Mouse (Mus musculus): ENCODE results near the gene Serpine2. TPM values are rescaled to one million over a fixed set of nuclear protein-coding genes. Genes with fewer than 3 reads are reported as not detected.

Gene Serpine2
- total RNA-seq, 2 experiments from 2014 or later = 47.6 to 50.4 TPM

GRCm38 (mm10) chr1:79809447-79809846, 51.5 kb downstream of the Serpine2 start:
- DNase-seq = no peak

- DNase-seq = no peak
Observed at GRCm38 (mm10) chr1:79806865-79807264, 54.1 kb downstream of the Serpine2 start.

GRCm38 (mm10) chr1:79803614-79804013, 57.4 kb downstream of the Serpine2 start:
- DNase-seq = no peak

GRCm38 (mm10) chr1:79802858-79803427, 58.0 kb downstream of the Serpine2 start:
- DNase-seq = no peak

GRCm38 (mm10) chr1:79797084-79797483, 63.9 kb downstream of the Serpine2 start:
- DNase-seq = no peak

- DNase-seq = peak; percentile 59
Observed at GRCm38 (mm10) chr1:79786267-79786927, 74.6 kb downstream of the Serpine2 start.

- no peak for DNase-seq
Observed at GRCm38 (mm10) chr1:79782433-79782832, 78.5 kb downstream of the Serpine2 start.

- no peak for DNase-seq
Observed at GRCm38 (mm10) chr1:79778011-79778410, 83.0 kb downstream of the Serpine2 start.

- peak; percentile 99 for DNase-seq
Observed at GRCm38 (mm10) chr1:79775927-79776458, 85.0 kb downstream of the Serpine2 start, which contains the start of the genes Mrpl44 and Wdfy1. Gene Mrpl44, plus strand, starts transcription at chr1:79776018. Gene Wdfy1, minus strand, starts transcription at chr1:79776143.

GRCm38 (mm10) chr1:79774164-79774780, 86.7 kb downstream of the Serpine2 start:
- DNase-seq = no peak

GRCm38 (mm10) chr1:79768231-79768630, 92.7 kb downstream of the Serpine2 start:
- no peak for DNase-seq

GRCm38 (mm10) chr1:79764483-79764882, 96.5 kb downstream of the Serpine2 start:
- DNase-seq = no peak

- no peak for DNase-seq
Observed at GRCm38 (mm10) chr1:79764031-79764430, 96.9 kb downstream of the Serpine2 start.

GRCm38 (mm10) chr1:79762282-79763250, 98.4 kb downstream of the Serpine2 start:
- no peak for DNase-seq

- no peak for DNase-seq
Observed at GRCm38 (mm10) chr1:79761917-79762271, 99.1 kb downstream of the Serpine2 start.

GRCm38 (mm10) chr1:79761106-79761916, 99.7 kb downstream of the Serpine2 start:
- DNase-seq = peak; percentile 84

- DNase-seq = peak; percentile 36
Observed at GRCm38 (mm10) chr1:79760656-79761055, 100.3 kb downstream of the Serpine2 start.

GRCm38 (mm10) chr1:79759436-79759972, 101.5 kb downstream of the Serpine2 start:
- no peak for DNase-seq

- DNase-seq = no peak
Observed at GRCm38 (mm10) chr1:79759006-79759405, 102.0 kb downstream of the Serpine2 start.

- no peak for DNase-seq
Observed at GRCm38 (mm10) chr1:79757597-79757996, 103.4 kb downstream of the Serpine2 start.

- peak; percentile 32 for DNase-seq
Observed at GRCm38 (mm10) chr1:79757161-79757560, 103.8 kb downstream of the Serpine2 start.

Data from heart, postnatal 4 days (tissue).